Mouse (Mus musculus) layer of hippocampus, postnatal 14 days (tissue): ENCODE results near the gene 2310007B03Rik. TPM values are rescaled to one million over a fixed set of nuclear protein-coding genes. Genes with fewer than 3 reads are reported as not detected.
A peak's percentile ranks its signal among the peaks of the same experiment; 100 is the strongest.

Source experiments
- DNase-seq, 2 experiments: peaks; one replicate each; pipeline ENCODE4 v3.0.0; 2021 to 2022; ENCODE audit warnings: low spot score in 2 of 2, mixed read lengths in 1 of 2
- total RNA-seq, 2 experiments: library from RNA; stranded (reverse); gene quantifications; 2 replicates each; pipeline ENCODE4 v1.2.3; 2021

Gene 2310007B03Rik
- total RNA-seq, 2 experiments from 2014 or later: not detected

GRCm38 (mm10) chr1:93102700-93103099 lies 58.0 kb downstream of the 2310007B03Rik start:
- DNase-seq: no peak

- peak; percentile 84 to 94 for DNase-seq
These were observed 59.1 kb downstream of the 2310007B03Rik start, which contains the start of gene Kif1a for GRCm38 (mm10) chr1:93101571-93102061. Kif1a (minus strand) TSS chr1:93101951.

Other genes with a start within 250 kb of the 2310007B03Rik start
- 10 to 100 TPM; 45.5 to 51.1 TPM for gene Capn10, start 226.6 kb downstream of the 2310007B03Rik start, total RNA-seq
- 1 to 10 TPM in 1 of 2 experiments, under 1 TPM in 1; 0.45 to 1.0 TPM for gene Gpr35, start 210.1 kb downstream of the 2310007B03Rik start, total RNA-seq
- gene Aqp12, start 154.6 kb downstream of the 2310007B03Rik start, total RNA-seq: not detected
- 100 to 1,000 TPM; 709 to 747 TPM for gene Kif1a, start 59.0 kb downstream of the 2310007B03Rik start, total RNA-seq
- gene Agxt, start 25.7 kb downstream of the 2310007B03Rik start, total RNA-seq: not detected
- 1 to 10 TPM in 1 of 2 experiments, under 1 TPM in 1; 0.31 to 1.0 TPM for gene Crocc2, start 7.8 kb upstream of the 2310007B03Rik start, total RNA-seq
- gene Sned1, start 74.9 kb upstream of the 2310007B03Rik start, total RNA-seq: 1 to 10 TPM; 5.7 to 8.5 TPM
- gene Mterf4, start 145.0 kb upstream of the 2310007B03Rik start, total RNA-seq: 10 to 100 TPM; 20.6 to 23.4 TPM
- 10 to 100 TPM; 57.5 to 64.3 TPM for gene Ppp1r7, start 181.9 kb upstream of the 2310007B03Rik start, total RNA-seq
- gene Pask, start 182.5 kb upstream of the 2310007B03Rik start, total RNA-seq: 1 to 10 TPM; 5.2 to 6.7 TPM
- under 1 TPM; 0.10 to 0.37 TPM for gene Ano7, start 213.0 kb upstream of the 2310007B03Rik start, total RNA-seq